Comparison of ENCODE assay signal across 28 mouse cellular contexts in genomic region chr4:114782851-114783250, GRCm38 (mm10). TPM values are rescaled to one million over a fixed set of nuclear protein-coding genes. Genes with fewer than 3 reads are reported as not detected.
"Had no signal": no experiment of that assay in that cellular context is flagged by ENCODE, and none has a peak within 500 bp of the region (broad histone marks: within the 10 kb centered on the region; RNA-seq: fewer than 3 reads in every experiment).

No protein-coding gene starts in this region.

- H3K27me3 ChIP-seq: intestine, embryonic 15.5 days had no signal

- H3K27ac ChIP-seq: gastrocnemius, adult 2 months; heart, adult 2 months; hindbrain, embryonic 10.5 days; hindbrain, embryonic 12.5 days; hindbrain, embryonic 14.5 days; intestine, embryonic 15.5 days; limb, embryonic 12.5 days had no signal

- ATAC-seq: forebrain, postnatal 0 days; hindbrain, embryonic 16.5 days; inflammation-experienced regulatory T-cells, adult 6 months; intestine, embryonic 15.5 days; intestine, postnatal 0 days had no signal

- H3K9me3 ChIP-seq: heart, embryonic 12.5 days; hindbrain, embryonic 10.5 days; hindbrain, embryonic 12.5 days; intestine, embryonic 15.5 days; limb, embryonic 12.5 days had no signal

- H3K4me3 ChIP-seq: gastrocnemius, adult 2 months; heart, adult 2 months; heart, embryonic 12.5 days; hindbrain, embryonic 10.5 days; hindbrain, embryonic 12.5 days; intestine, embryonic 15.5 days; limb, embryonic 12.5 days had no signal

- DNase-seq: forebrain, postnatal 0 days; gastrocnemius, adult 2 months; gastrocnemius, postnatal 10 days; gastrocnemius, postnatal 25 days; heart, postnatal 10 days; heart, postnatal 4 days; kidney, adult 18-20 months; kidney, adult 8-10 months; kidney, postnatal 25 days; kidney, postnatal 4 days; layer of hippocampus, adult 9-11 months; layer of hippocampus, postnatal 36 days; left cerebral cortex, postnatal 4 days; liver had no signal

- H3K36me3 ChIP-seq: heart, embryonic 12.5 days; hindbrain, embryonic 10.5 days; hindbrain, embryonic 12.5 days; intestine, embryonic 15.5 days; limb, embryonic 12.5 days had no signal

- H3K4me2 ChIP-seq: heart, embryonic 12.5 days; hindbrain, embryonic 12.5 days; hindbrain, embryonic 14.5 days; intestine, embryonic 15.5 days; limb, embryonic 12.5 days; liver, embryonic 11.5 days had no signal

- H3K9ac ChIP-seq: forebrain, postnatal 0 days; heart, embryonic 12.5 days; hindbrain, embryonic 12.5 days; hindbrain, embryonic 14.5 days; intestine, embryonic 15.5 days; limb, embryonic 12.5 days had no signal

RNA-seq across cellular contexts. Expression of gene Gm12830, which starts 38.7 kb away (rescaled TPM):
- polyA plus RNA-seq: forebrain, postnatal 0 days; heart, adult 2 months; heart, embryonic 12.5 days; heart, embryonic 14.5 days; heart, embryonic 16.5 days; hindbrain, embryonic 10.5 days; hindbrain, embryonic 12.5 days; hindbrain, embryonic 14.5 days; hindbrain, embryonic 16.5 days; inflammation-experienced regulatory T-cells, adult 6 months; intestine, embryonic 15.5 days; intestine, postnatal 0 days; limb, embryonic 12.5 days; limb, embryonic 14.5 days; liver, embryonic 11.5 days had no signal
